ENCODE assay signal across 9 mouse cellular contexts in genomic region chr7:121312961-121313587, GRCm38 (mm10).
A peak's percentile ranks its signal among the peaks of the same experiment; 100 is the strongest.
DNase-seq lines count a peak whose midpoint lies in the region; ATAC-seq and TF ChIP-seq lines count a peak whose summit lies in the region.
"Had no signal": no experiment of that assay in that cellular context is flagged by ENCODE, and none has a peak within 500 bp of the region (broad histone marks: within the 10 kb centered on the region; RNA-seq: fewer than 3 reads in every experiment).

No protein-coding gene starts in this region.

- 0 out of 2 replicates have a peak overlapping the region, but pooled peaks have one; percentile 7 for H3K4me2 ChIP-seq in kidney, embryonic 15.5 days
- H3K4me2 ChIP-seq in embryonic facial prominence, embryonic 15.5 days (replicated peaks) = peak overlapping the region; percentile 29
- H3K4me2 ChIP-seq in limb, embryonic 11.5 days (ENCODE audit: low read depth, severe bottlenecking) = peak overlapping the region; percentile 25
- H3K4me2 ChIP-seq: liver, embryonic 13.5 days had no signal

- ATAC-seq in kidney, embryonic 15.5 days (replicated peaks; ENCODE audit: low FRiP score) = no peak
- ATAC-seq in embryonic facial prominence, embryonic 15.5 days (ENCODE audit: insufficient number of reproducible peaks, low FRiP score, low TSS enrichment, low read depth) = no peak
- peak; percentile 57; the same call in 1 of the 2 replicates for ATAC-seq in limb, embryonic 11.5 days (ENCODE audit: insufficient number of reproducible peaks, low FRiP score, low TSS enrichment, low read depth)

- no peaks in the 10 kb centered on the region for H3K9me3 ChIP-seq in kidney, embryonic 15.5 days (replicated peaks)
- no peaks in the 10 kb centered on the region for H3K9me3 ChIP-seq in embryonic facial prominence, embryonic 15.5 days (replicated peaks)
- no peaks in the 10 kb centered on the region for H3K9me3 ChIP-seq in limb, embryonic 11.5 days (ENCODE audit: control insufficient read depth, low read length)
- H3K9me3 ChIP-seq: liver, embryonic 13.5 days had no signal

- no peaks in the 10 kb centered on the region for H3K36me3 ChIP-seq in kidney, embryonic 15.5 days
- no peaks in the 10 kb centered on the region for H3K36me3 ChIP-seq in embryonic facial prominence, embryonic 15.5 days
- H3K36me3 ChIP-seq in limb, embryonic 11.5 days (ENCODE audit: control insufficient read depth, insufficient read depth, low read length) = no peaks in the 10 kb centered on the region
- H3K36me3 ChIP-seq in thymus, adult 2 months (ENCODE audit: control insufficient read depth, insufficient read depth, low read length) = no peaks in the 10 kb centered on the region
- H3K36me3 ChIP-seq: liver, embryonic 13.5 days had no signal

- DNase-seq in kidney, adult 8-10 months = no peak
- DNase-seq in limb, embryonic 11.5 days (ENCODE audit: low spot score) = peak; percentile 45
- no peak for DNase-seq in lung, adult 18-20 months
- no peak for DNase-seq in gastrocnemius, postnatal 10 days
- DNase-seq in ovary, postnatal 14 days (ENCODE audit: low spot score) = no peak
- DNase-seq in thymus, adult 2 months = no peak
- DNase-seq: liver, embryonic 13.5 days had no signal

- 0 out of 2 replicates have a peak, but pooled peaks cover 4% of the 10 kb centered on the region for H3K4me1 ChIP-seq in kidney, embryonic 15.5 days
- H3K4me1 ChIP-seq in embryonic facial prominence, embryonic 15.5 days = peaks cover 6% of the 10 kb centered on the region
- peaks cover 6% of the 10 kb centered on the region; the same call in 1 of the 2 replicates for H3K4me1 ChIP-seq in limb, embryonic 11.5 days (ENCODE audit: control insufficient read depth, insufficient read depth, low read length)
- H3K4me1 ChIP-seq in thymus, adult 2 months (replicated peaks; ENCODE audit: control insufficient read depth, insufficient read depth, low read length) = no peaks in the 10 kb centered on the region
- H3K4me1 ChIP-seq: liver, embryonic 13.5 days had no signal

- TF ChIP-seq POLR2A in thymus, adult 2 months (IDR thresholded peaks at IDR 0.05; ENCODE audit: control insufficient read depth, extremely low read depth, insufficient read depth, low read length, poor library complexity) = no peak

- peaks cover 3% of the 10 kb centered on the region; the same call in 1 of the 2 replicates for H3K27me3 ChIP-seq in kidney, embryonic 15.5 days
- 0 out of 2 replicates have a peak, but pooled peaks cover 2% of the 10 kb centered on the region for H3K27me3 ChIP-seq in embryonic facial prominence, embryonic 15.5 days
- no peaks in the 10 kb centered on the region for H3K27me3 ChIP-seq in limb, embryonic 11.5 days (ENCODE audit: control insufficient read depth, insufficient read depth, low read length)
- no peaks in the 10 kb centered on the region for H3K27me3 ChIP-seq in thymus, adult 2 months (ENCODE audit: control insufficient read depth, insufficient read depth, low read length)

- WGBS in kidney, embryonic 15.5 days = 18% methylated on average over 19 of the region's 19 CpGs
- 6% methylated on average over 19 of the region's 19 CpGs for WGBS in embryonic facial prominence, embryonic 15.5 days
- WGBS in limb, embryonic 11.5 days = 10% methylated on average over 19 of the region's 19 CpGs
- 38% methylated on average over 19 of the region's 19 CpGs for WGBS in thymus, adult 2 months

- no peak overlapping the region for H3K4me3 ChIP-seq in kidney, embryonic 15.5 days (replicated peaks)
- H3K4me3 ChIP-seq in embryonic facial prominence, embryonic 15.5 days (replicated peaks) = no peak overlapping the region
- no peak overlapping the region for H3K4me3 ChIP-seq in limb, embryonic 11.5 days (ENCODE audit: low read depth, low read length)
- H3K4me3 ChIP-seq in thymus, adult 2 months (ENCODE audit: control insufficient read depth, insufficient read depth, low read length) = no peak overlapping the region
- H3K4me3 ChIP-seq: liver, embryonic 13.5 days had no signal

- H3K27ac ChIP-seq in kidney, embryonic 15.5 days = no peak overlapping the region
- H3K27ac ChIP-seq in embryonic facial prominence, embryonic 15.5 days (replicated peaks) = no peak overlapping the region
- no peak overlapping the region for H3K27ac ChIP-seq in limb, embryonic 11.5 days (replicated peaks; ENCODE audit: low read depth, low read length)
- H3K27ac ChIP-seq in thymus, adult 2 months (ENCODE audit: control insufficient read depth, insufficient read depth, low read length) = no peak overlapping the region
- H3K27ac ChIP-seq: liver, embryonic 13.5 days had no signal

- no peak overlapping the region for H3K9ac ChIP-seq in kidney, embryonic 15.5 days
- H3K9ac ChIP-seq in embryonic facial prominence, embryonic 15.5 days = no peak overlapping the region
- no peak overlapping the region for H3K9ac ChIP-seq in limb, embryonic 11.5 days (ENCODE audit: low read length)
- H3K9ac ChIP-seq: liver, embryonic 13.5 days had no signal

- TF ChIP-seq CTCF in thymus, adult 2 months (IDR thresholded peaks at IDR 0.05; ENCODE audit: borderline replicate concordance, control insufficient read depth, extremely low read depth, insufficient read depth, low read length, poor library complexity) = no peak
